Mouse (Mus musculus): ENCODE results near the gene Unc13b. TPM values are rescaled to one million over a fixed set of nuclear protein-coding genes. Genes with fewer than 3 reads are reported as not detected.
A peak's percentile ranks its signal among the peaks of the same experiment; 100 is the strongest.

Gene Unc13b
- polyA plus RNA-seq, 1 experiment from 2014 or later, result 1.5 TPM

DNA sequence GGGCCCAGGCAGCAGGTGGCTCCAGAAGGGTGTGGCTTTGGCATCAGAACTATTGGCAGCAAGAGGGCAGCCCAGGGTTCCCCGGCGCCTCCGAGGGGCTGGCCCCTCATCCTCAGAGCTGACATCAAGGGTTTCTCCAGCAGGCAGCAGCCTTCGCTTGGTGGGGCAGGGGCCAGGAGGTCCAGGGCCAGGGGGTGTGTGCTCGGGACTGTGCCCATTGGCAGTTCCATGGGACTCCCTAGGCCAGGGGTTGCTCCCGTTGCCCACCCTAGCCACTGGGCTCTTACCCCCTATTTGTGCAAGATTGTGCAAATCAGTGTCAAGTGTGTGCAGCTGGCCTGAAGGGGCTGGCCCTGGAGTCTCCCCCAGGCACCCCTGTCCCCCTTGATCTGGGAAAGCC is 22.9 kb upstream of the Unc13b start:
- 89% methylated on average over 6 of the region's 6 CpGs for WGBS
- H3K9ac ChIP-seq (ENCODE audit: low read depth, low read length), result no peak overlapping the region
- no peak overlapping the region for H3K4me3 ChIP-seq (ENCODE audit: low read depth, low read length)
- no peaks in the 10 kb centered on the region for H3K27me3 ChIP-seq (replicated peaks; ENCODE audit: control insufficient read depth, insufficient read depth, low read length)
- H3K4me2 ChIP-seq (replicated peaks; ENCODE audit: low read depth), result no peak overlapping the region
- H3K36me3 ChIP-seq (ENCODE audit: control insufficient read depth, insufficient read depth), result peaks cover 29% of the 10 kb centered on the region; the same call in 1 of the 2 replicates
- no peak for ATAC-seq
- H3K4me1 ChIP-seq (replicated peaks; ENCODE audit: control insufficient read depth, insufficient read depth, low read length), result peaks cover 3% of the 10 kb centered on the region; the same call in 1 of the 2 replicates
- no peak for TF ChIP-seq CTCF (IDR thresholded peaks at IDR 0.05; ENCODE audit: low read depth)
- no peaks in the 10 kb centered on the region for H3K9me3 ChIP-seq (ENCODE audit: control insufficient read depth)
- no peak overlapping the region for H3K27ac ChIP-seq (ENCODE audit: low read depth, low read length)

DNA sequence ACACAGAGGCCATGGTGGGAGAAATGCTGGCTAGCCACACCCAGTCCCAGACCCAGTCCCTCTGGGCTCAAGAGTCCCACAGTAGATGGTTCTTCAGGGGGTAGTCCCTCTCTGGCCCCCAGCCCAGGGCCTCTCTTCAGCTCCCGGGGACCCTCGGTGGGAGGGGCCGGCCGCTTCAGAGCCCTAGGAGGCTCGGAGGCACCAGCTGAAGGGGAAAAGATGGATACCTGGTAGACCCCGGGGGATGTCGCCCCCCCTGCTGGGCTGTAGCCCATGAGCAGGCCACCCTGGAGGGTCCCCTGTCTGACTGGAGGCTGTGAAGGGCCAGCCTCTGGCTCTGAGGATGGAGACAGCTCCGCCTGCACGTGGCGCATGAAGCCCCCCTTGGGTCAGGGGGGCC is 22.4 kb upstream of the Unc13b start:
- H3K27me3 ChIP-seq (replicated peaks; ENCODE audit: control insufficient read depth, insufficient read depth, low read length), result no peaks in the 10 kb centered on the region

DNA sequence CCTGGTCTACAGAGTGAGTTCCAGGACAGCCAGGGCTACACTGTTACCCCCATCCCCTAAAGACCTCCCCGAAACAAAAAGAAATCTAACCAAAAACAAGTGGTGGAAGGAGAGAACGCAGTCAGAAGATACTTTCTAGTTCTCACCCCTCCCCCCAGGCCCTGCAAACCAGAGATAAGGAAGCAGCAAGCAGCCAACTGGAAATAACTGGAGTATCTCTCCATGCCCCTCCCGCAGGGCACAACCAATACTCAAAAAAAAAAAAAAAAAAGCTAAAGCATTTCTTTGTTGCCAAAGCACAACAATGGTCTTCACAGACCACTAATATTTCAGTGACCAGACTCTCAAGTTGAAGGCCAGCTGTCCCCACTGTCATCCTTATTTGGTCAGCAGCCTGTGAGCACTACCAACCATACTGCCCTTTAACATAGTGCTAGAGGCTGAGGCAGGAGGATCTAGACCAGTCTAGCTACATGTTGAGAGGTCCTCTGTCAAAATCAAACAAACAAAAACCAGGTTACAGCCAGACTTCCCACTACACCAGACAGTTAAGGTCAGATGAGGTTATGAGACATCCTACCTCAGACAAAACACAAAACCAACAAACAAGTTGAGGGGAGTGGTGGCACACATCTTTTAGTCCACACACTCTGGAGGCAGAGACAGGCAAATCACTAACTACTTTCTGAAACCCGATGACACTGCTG is 20.7 kb upstream of the Unc13b start:
- no peak for ATAC-seq
- H3K4me3 ChIP-seq (ENCODE audit: low read depth, low read length), result no peak overlapping the region
- WGBS, result 54% methylated on average over 4 of the region's 4 CpGs
- peaks cover 29% of the 10 kb centered on the region; the same call in 1 of the 2 replicates for H3K36me3 ChIP-seq (ENCODE audit: control insufficient read depth, insufficient read depth)
- H3K27me3 ChIP-seq (replicated peaks; ENCODE audit: control insufficient read depth, insufficient read depth, low read length), result no peaks in the 10 kb centered on the region
- H3K4me1 ChIP-seq (replicated peaks; ENCODE audit: control insufficient read depth, insufficient read depth, low read length), result no peaks in the 10 kb centered on the region; the same call in 1 of the 2 replicates
- no peaks in the 10 kb centered on the region for H3K9me3 ChIP-seq (ENCODE audit: control insufficient read depth)
- H3K4me2 ChIP-seq (replicated peaks; ENCODE audit: low read depth), result 0 out of 2 replicates have a peak overlapping the region, but pooled peaks have one; percentile 3
- no peak overlapping the region for H3K27ac ChIP-seq (ENCODE audit: low read depth, low read length)
- TF ChIP-seq CTCF (IDR thresholded peaks at IDR 0.05; ENCODE audit: low read depth), result no peak
- no peak overlapping the region for H3K9ac ChIP-seq (ENCODE audit: low read depth, low read length)

More for the DNA sequence above, 22.4 kb upstream of the Unc13b start:
- 87% methylated on average over 10 of the region's 10 CpGs for WGBS
- Histone ChIP-seq H3K9ac (ENCODE audit: low read depth, low read length) (no peak overlapping the region), H3K4me3 (ENCODE audit: low read depth, low read length) (no peak overlapping the region), H3K27ac (ENCODE audit: low read depth, low read length) (0 out of 2 replicates have a peak overlapping the region, but pooled peaks have one; percentile 11), H3K36me3 (ENCODE audit: control insufficient read depth, insufficient read depth) (peaks cover 29% of the 10 kb centered on the region; the same call in 1 of the 2 replicates), H3K9me3 (ENCODE audit: control insufficient read depth) (no peaks in the 10 kb centered on the region), H3K4me2 (replicated peaks; ENCODE audit: low read depth) (no peak overlapping the region), H3K4me1 (replicated peaks; ENCODE audit: control insufficient read depth, insufficient read depth, low read length) (peaks cover 3% of the 10 kb centered on the region; the same call in 1 of the 2 replicates)
- TF ChIP-seq CTCF (IDR thresholded peaks at IDR 0.05; ENCODE audit: low read depth), result no peak
- no peak for ATAC-seq

DNA sequence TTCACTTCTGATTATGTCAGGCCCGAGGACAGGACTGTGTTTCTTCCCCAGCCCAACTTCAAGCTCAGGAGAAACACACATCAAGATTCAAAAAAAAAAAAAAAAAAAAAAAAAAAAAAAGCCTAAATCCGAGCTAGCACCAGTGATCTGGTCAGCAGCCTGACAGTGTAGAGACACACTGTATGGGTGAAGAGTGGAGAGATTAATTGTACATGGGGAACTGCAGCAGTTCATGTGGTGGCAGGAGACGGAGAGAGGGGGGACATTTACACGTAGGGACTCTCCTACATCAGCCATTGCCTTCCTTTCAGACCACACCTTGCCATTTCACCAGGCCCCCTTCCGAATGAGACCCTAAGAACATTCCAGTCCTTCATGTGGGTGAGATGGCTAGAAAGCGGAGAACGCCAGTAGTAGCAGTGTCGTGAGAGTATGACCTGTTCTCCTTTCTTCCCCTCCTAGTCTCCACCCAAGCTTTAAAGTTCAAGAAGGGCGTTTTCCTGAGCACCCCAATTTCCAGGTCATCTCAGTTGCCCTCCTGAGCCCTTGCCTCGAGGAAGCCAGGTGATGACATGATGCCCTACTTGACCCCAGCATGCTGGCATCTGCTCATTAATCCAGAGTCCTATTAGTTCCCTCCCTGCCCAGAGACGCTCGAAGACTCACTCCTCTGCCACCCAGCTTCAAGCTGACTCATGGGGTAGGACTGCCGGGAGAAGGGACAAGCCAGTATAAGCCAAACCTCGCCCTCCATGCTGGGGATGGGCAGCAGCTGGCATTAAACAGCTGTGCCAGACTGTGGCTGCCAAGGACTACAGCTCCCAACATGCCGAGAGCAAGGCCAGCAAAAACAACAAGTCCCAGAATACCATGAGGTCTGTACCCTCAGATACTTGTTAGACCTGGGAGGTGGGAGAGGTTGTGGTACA is 19.9 kb upstream of the Unc13b start:
- Histone ChIP-seq H3K4me1 (replicated peaks; ENCODE audit: control insufficient read depth, insufficient read depth, low read length) (no peaks in the 10 kb centered on the region; the same call in 1 of the 2 replicates), H3K27me3 (replicated peaks; ENCODE audit: control insufficient read depth, insufficient read depth, low read length) (no peaks in the 10 kb centered on the region), H3K27ac (ENCODE audit: low read depth, low read length) (peak overlapping the region; percentile 78), H3K4me3 (ENCODE audit: low read depth, low read length) (peak overlapping the region; percentile 61), H3K9me3 (ENCODE audit: control insufficient read depth) (no peaks in the 10 kb centered on the region), H3K4me2 (replicated peaks; ENCODE audit: low read depth) (peak overlapping the region; percentile 91), H3K36me3 (ENCODE audit: control insufficient read depth, insufficient read depth) (peaks cover 24% of the 10 kb centered on the region; the same call in 1 of the 2 replicates), H3K9ac (ENCODE audit: low read depth, low read length) (peak overlapping the region; percentile 73; the same call in 1 of the 2 replicates)
- WGBS, result 49% methylated on average over 15 of the region's 15 CpGs
- TF ChIP-seq CTCF (IDR thresholded peaks at IDR 0.05; ENCODE audit: low read depth), result no peak
- ATAC-seq, result 0 out of 2 replicates have a peak, but pooled peaks have one; percentile 3

DNA sequence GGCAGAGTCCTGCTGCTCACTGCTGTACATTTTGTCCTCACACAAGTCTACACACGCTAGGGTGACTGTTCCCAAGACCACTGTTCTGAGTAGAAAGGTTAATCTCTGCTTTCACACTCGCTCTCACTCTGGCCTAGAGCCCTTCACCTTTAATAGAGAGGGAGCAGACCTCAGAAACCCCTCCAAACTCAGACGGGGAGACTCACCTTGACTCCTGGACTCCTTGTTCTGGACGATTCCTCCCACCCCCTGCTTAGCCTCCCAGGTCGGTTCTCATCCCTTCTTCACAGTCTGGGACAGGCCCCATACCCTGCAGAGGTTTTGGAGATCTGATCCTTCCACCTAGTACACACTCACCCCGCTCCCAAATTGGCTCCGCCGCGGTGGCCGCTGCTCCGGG is 19.1 kb upstream of the Unc13b start:
- peaks cover 16% of the 10 kb centered on the region; the same call in 1 of the 2 replicates for H3K36me3 ChIP-seq (ENCODE audit: control insufficient read depth, insufficient read depth)
- H3K27me3 ChIP-seq (replicated peaks; ENCODE audit: control insufficient read depth, insufficient read depth, low read length), result no peaks in the 10 kb centered on the region
- peak overlapping the region; percentile 91 for H3K4me2 ChIP-seq (replicated peaks; ENCODE audit: low read depth)
- ATAC-seq, result peak; percentile 5; the same call in 1 of the 2 replicates
- peak overlapping the region; percentile 78 for H3K27ac ChIP-seq (ENCODE audit: low read depth, low read length)
- TF ChIP-seq CTCF (IDR thresholded peaks at IDR 0.05; ENCODE audit: low read depth), result no peak
- H3K9ac ChIP-seq (ENCODE audit: low read depth, low read length), result peak overlapping the region; percentile 73
- peaks cover 3% of the 10 kb centered on the region for H3K4me1 ChIP-seq (replicated peaks; ENCODE audit: control insufficient read depth, insufficient read depth, low read length)
- 4% methylated on average over 11 of the region's 11 CpGs for WGBS
- peak overlapping the region; percentile 61 for H3K4me3 ChIP-seq (ENCODE audit: low read depth, low read length)
- no peaks in the 10 kb centered on the region for H3K9me3 ChIP-seq (ENCODE audit: control insufficient read depth)

Data from intestine, postnatal 0 days (tissue).